Mouse (Mus musculus): Measurements from ENCODE around the gene Ltn1. TPM values are rescaled to one million over a fixed set of nuclear protein-coding genes. Genes with fewer than 3 reads are reported as not detected.

Ltn1 gene
- total and polyA plus RNA-seq, 2 experiments from 2014 or later: 17.5 to 18.5 TPM

DNA sequence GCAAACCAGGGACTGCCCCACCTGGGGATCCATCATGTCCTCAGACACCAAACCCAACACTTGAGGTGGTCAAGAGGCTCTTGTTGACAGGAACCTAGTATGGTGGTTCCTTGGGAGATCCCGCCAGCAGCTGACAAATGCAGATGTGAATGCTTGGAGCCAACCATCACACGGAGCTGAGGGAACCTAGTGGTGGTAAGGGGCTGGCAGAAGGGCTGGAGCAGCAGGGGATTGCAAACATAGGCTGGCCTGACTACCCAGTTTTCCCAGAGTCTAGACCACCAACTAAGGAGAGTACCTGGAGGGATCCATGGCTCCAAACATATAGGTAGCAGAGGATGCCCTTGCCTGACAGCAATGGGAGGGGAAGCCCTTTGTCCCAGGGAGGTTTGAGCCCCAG is 20.8 kb upstream of the Ltn1 start:
- peaks cover 7% of the 10 kb centered on the region; the same call in 1 of the 2 replicates for H3K4me1 ChIP-seq (ENCODE audit: insufficient read depth, low read length)
- H3K4me3 ChIP-seq (ENCODE audit: low read depth, low read length): no peak overlapping the region
- no peak for DNase-seq (ENCODE audit: low spot score)
- 87% methylated on average over 2 of the region's 2 CpGs for WGBS
- no peak for TF ChIP-seq CTCF (IDR thresholded peaks at IDR 0.05)
- no peak for ATAC-seq (ENCODE audit: low FRiP score)
- no peak overlapping the region for H3K27ac ChIP-seq (ENCODE audit: low read depth, low read length)
- H3K9me3 ChIP-seq (ENCODE audit: low read length): no peaks in the 10 kb centered on the region
- no peaks in the 10 kb centered on the region for H3K36me3 ChIP-seq (ENCODE audit: insufficient read depth, low read length)
- H3K4me2 ChIP-seq (ENCODE audit: low read depth, low read length, poor library complexity, severe bottlenecking): no peak overlapping the region
- no peak overlapping the region for H3K9ac ChIP-seq (replicated peaks; ENCODE audit: low read length, poor library complexity, severe bottlenecking)
- no peaks in the 10 kb centered on the region for H3K27me3 ChIP-seq (ENCODE audit: insufficient read depth, low read length)

DNA sequence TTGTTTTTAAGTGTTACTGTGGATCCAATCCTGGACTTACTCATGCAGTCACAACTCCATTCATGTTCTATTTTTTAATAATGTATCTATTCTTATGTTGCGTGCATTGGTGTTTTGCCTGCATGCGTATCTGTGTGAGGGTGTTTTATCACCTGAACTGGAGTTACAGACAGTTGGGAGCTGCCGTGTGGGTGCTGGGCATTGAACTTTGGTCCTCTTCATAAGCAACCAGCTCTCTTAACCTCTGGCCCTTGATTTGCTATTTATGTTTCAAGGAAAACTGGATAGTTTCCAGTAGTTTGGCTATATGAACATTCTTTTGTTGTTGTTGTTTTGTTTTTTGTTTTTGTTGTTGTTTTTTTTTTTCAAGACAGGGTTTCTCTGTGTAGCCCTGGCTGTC is 13.1 kb upstream of the Ltn1 start:
- H3K4me2 ChIP-seq (ENCODE audit: low read depth, low read length, poor library complexity, severe bottlenecking): no peak overlapping the region
- DNase-seq (ENCODE audit: low spot score): no peak
- H3K4me3 ChIP-seq (ENCODE audit: low read depth, low read length): no peak overlapping the region
- no peaks in the 10 kb centered on the region for H3K27me3 ChIP-seq (ENCODE audit: insufficient read depth, low read length)
- WGBS: 88% methylated on average over 3 of the region's 3 CpGs
- H3K9me3 ChIP-seq (ENCODE audit: low read length): no peaks in the 10 kb centered on the region
- no peak for TF ChIP-seq CTCF (IDR thresholded peaks at IDR 0.05)
- H3K36me3 ChIP-seq (ENCODE audit: insufficient read depth, low read length): no peaks in the 10 kb centered on the region
- H3K4me1 ChIP-seq (ENCODE audit: insufficient read depth, low read length): peaks cover 3% of the 10 kb centered on the region; the same call in 1 of the 2 replicates
- H3K27ac ChIP-seq (ENCODE audit: low read depth, low read length): no peak overlapping the region
- no peak overlapping the region for H3K9ac ChIP-seq (replicated peaks; ENCODE audit: low read length, poor library complexity, severe bottlenecking)
- ATAC-seq (ENCODE audit: low FRiP score): no peak

DNA sequence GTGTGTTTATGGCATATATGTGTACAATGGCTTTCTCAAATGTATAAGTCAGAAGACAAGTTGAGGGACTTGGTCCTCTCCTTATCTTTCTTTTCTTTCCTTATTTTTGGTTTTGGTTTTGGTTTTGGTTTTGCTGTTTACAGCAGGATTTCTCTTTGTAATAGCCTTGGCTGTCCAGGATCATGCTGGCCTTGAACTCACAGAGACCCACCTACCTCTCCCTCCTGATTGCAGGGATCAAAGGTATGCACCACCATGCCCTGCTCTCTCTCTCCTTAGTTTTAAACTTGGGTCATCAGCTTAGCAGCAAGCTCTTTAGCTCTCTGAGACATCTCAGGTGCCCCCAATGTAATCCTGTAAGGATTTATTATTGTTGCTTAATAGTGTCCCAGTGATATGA is 12.7 kb upstream of the Ltn1 start:
- peaks cover 3% of the 10 kb centered on the region; the same call in 1 of the 2 replicates for H3K4me1 ChIP-seq (ENCODE audit: insufficient read depth, low read length)
- no peaks in the 10 kb centered on the region for H3K36me3 ChIP-seq (ENCODE audit: insufficient read depth, low read length)
- no peaks in the 10 kb centered on the region for H3K27me3 ChIP-seq (ENCODE audit: insufficient read depth, low read length)
- H3K4me3 ChIP-seq (ENCODE audit: low read depth, low read length): no peak overlapping the region
- no peak for ATAC-seq (ENCODE audit: low FRiP score)
- no peak overlapping the region for H3K4me2 ChIP-seq (ENCODE audit: low read depth, low read length, poor library complexity, severe bottlenecking)
- no peak overlapping the region for H3K9ac ChIP-seq (replicated peaks; ENCODE audit: low read length, poor library complexity, severe bottlenecking)
- TF ChIP-seq CTCF (IDR thresholded peaks at IDR 0.05): no peak
- H3K9me3 ChIP-seq (ENCODE audit: low read length): no peaks in the 10 kb centered on the region
- H3K27ac ChIP-seq (ENCODE audit: low read depth, low read length): no peak overlapping the region
- no peak for DNase-seq (ENCODE audit: low spot score)

DNA sequence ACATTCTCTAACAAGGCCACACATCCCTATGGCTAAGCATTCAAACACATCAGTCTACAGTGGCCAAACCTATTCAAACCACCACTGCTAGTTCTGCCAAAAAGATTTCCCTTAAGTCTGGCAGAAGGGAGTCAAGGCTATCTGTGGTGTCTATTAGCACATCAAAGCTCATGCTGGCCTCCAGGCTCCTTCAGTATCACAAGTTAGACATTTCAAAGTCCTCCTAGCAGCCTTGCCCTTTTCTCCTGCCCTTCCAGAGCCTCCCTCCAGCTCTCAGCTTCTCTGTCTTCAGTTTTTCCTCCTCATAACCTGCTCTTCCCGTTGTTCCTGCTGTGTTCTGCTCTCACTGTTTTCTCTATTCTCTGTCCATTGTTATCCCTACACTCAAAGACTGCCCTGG is 11.7 kb upstream of the Ltn1 start:
- no peak overlapping the region for H3K27ac ChIP-seq (ENCODE audit: low read depth, low read length)
- no peak for ATAC-seq (ENCODE audit: low FRiP score)
- peaks cover 3% of the 10 kb centered on the region; the same call in 1 of the 2 replicates for H3K4me1 ChIP-seq (ENCODE audit: insufficient read depth, low read length)
- WGBS: 54% methylated on average over 1 of the region's 1 CpGs
- H3K4me2 ChIP-seq (ENCODE audit: low read depth, low read length, poor library complexity, severe bottlenecking): no peak overlapping the region
- no peaks in the 10 kb centered on the region for H3K36me3 ChIP-seq (ENCODE audit: insufficient read depth, low read length)
- no peak overlapping the region for H3K9ac ChIP-seq (replicated peaks; ENCODE audit: low read length, poor library complexity, severe bottlenecking)
- no peak for DNase-seq (ENCODE audit: low spot score)
- no peak for TF ChIP-seq CTCF (IDR thresholded peaks at IDR 0.05)
- H3K9me3 ChIP-seq (ENCODE audit: low read length): no peaks in the 10 kb centered on the region
- H3K27me3 ChIP-seq (ENCODE audit: insufficient read depth, low read length): no peaks in the 10 kb centered on the region
- H3K4me3 ChIP-seq (ENCODE audit: low read depth, low read length): no peak overlapping the region

DNA sequence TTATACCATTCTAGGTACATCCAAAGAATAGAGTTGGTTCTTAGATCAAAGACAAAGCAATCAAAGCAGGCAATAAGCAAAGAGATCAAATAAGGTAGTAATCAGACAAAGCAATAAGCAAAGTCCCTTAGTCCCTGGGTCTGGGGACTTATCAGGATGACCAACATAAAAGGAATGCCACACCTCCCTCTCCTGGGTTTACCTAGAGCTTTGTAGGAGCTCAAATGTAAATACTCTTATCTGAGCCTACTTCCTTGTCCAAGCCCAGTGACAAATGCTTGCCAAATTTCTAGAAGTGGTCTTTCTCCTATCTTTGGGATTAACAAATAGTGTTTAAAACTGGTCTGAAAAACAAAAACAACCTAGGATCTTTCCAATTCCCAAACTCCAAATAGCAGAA is 10.8 kb upstream of the Ltn1 start:
- TF ChIP-seq CTCF (IDR thresholded peaks at IDR 0.05): no peak
- no peak for DNase-seq (ENCODE audit: low spot score)
- H3K4me2 ChIP-seq (ENCODE audit: low read depth, low read length, poor library complexity, severe bottlenecking): no peak overlapping the region
- no peaks in the 10 kb centered on the region for H3K27me3 ChIP-seq (ENCODE audit: insufficient read depth, low read length)
- no peak overlapping the region for H3K27ac ChIP-seq (ENCODE audit: low read depth, low read length)
- H3K4me3 ChIP-seq (ENCODE audit: low read depth, low read length): no peak overlapping the region
- H3K36me3 ChIP-seq (ENCODE audit: insufficient read depth, low read length): no peaks in the 10 kb centered on the region
- ATAC-seq (ENCODE audit: low FRiP score): no peak
- no peak overlapping the region for H3K9ac ChIP-seq (replicated peaks; ENCODE audit: low read length, poor library complexity, severe bottlenecking)
- H3K9me3 ChIP-seq (ENCODE audit: low read length): no peaks in the 10 kb centered on the region
- peaks cover 3% of the 10 kb centered on the region; the same call in 1 of the 2 replicates for H3K4me1 ChIP-seq (ENCODE audit: insufficient read depth, low read length)

DNA sequence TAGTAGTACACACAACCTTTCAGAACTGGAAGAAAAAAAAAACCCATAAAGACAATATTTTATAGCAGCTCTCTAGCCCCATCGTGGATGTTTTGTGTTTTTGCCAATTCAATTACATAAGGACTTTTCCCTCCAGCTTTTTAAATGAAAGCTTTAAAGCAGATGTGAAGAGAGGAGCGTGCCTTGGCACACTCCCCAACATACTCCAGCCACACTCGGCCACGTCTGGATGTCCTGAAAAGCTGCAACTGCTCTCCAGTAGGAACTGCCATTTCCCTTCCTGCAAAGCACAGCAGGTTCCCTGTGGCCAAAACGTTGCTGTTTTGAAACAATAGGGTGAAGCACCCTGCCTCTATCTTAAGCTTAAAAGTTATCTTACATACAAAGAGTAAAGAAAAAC is 9.9 kb upstream of the Ltn1 start:
- TF ChIP-seq CTCF (IDR thresholded peaks at IDR 0.05): no peak
- 63% methylated on average over 5 of the region's 5 CpGs for WGBS
- H3K9ac ChIP-seq (replicated peaks; ENCODE audit: low read length, poor library complexity, severe bottlenecking): no peak overlapping the region

More for the DNA sequence above, 9.9 kb upstream of the Ltn1 start:
- Histone ChIP-seq H3K4me3 (ENCODE audit: low read depth, low read length) (no peak overlapping the region), H3K27ac (ENCODE audit: low read depth, low read length) (no peak overlapping the region), H3K4me1 (ENCODE audit: insufficient read depth, low read length) (peaks cover 3% of the 10 kb centered on the region; the same call in 1 of the 2 replicates), H3K27me3 (ENCODE audit: insufficient read depth, low read length) (no peaks in the 10 kb centered on the region), H3K36me3 (ENCODE audit: insufficient read depth, low read length) (no peaks in the 10 kb centered on the region), H3K4me2 (ENCODE audit: low read depth, low read length, poor library complexity, severe bottlenecking) (no peak overlapping the region), H3K9me3 (ENCODE audit: low read length) (no peaks in the 10 kb centered on the region)
- no peak for ATAC-seq (ENCODE audit: low FRiP score)
- no peak for DNase-seq (ENCODE audit: low spot score)
